Mouse (Mus musculus) heart, postnatal 0 days (tissue): ENCODE data around the gene Gm5741. TPM values are rescaled to one million over a fixed set of nuclear protein-coding genes. Genes with fewer than 3 reads are reported as not detected.

ENCODE experiments used
- ATAC-seq: fragments of 200-750 bp; cut with Nextera tagmentation; 2 replicates; pipeline ENCODE4 v1.8.0; 2017; ENCODE audit warnings: low read depth, moderate number of reproducible peaks, moderate library complexity; ENCODE audit not compliant: insufficient read depth
- DNase-seq: peaks from one replicate; pipeline ENCODE4 v3.0.0-alpha.2; 2016; ENCODE audit warnings: low spot score
- H3K27ac ChIP-seq: fragments of 300-500 bp; sonication (generic); 2 replicates; pipeline ENCODE4 v1.5.1; 2014; ENCODE audit warnings: low read depth, mild to moderate bottlenecking
- H3K27me3 ChIP-seq: fragments of 300-500 bp; sonication (generic); 2 replicates; pipeline ENCODE4 v1.6.1; 2014; ENCODE audit warnings: low read length, mixed read lengths; ENCODE audit not compliant: control insufficient read depth, insufficient read depth
- H3K36me3 ChIP-seq: fragments of 300-500 bp; sonication (generic); replicated peaks from 2 replicates; pipeline ENCODE4 v1.6.1; 2014; ENCODE audit warnings: low read length, mixed read lengths; ENCODE audit not compliant: control insufficient read depth, insufficient read depth
- H3K4me1 ChIP-seq: fragments of 300-500 bp; sonication (generic); 2 replicates; pipeline ENCODE4 v1.6.1; 2014; ENCODE audit warnings: antibody characterized with exemption; ENCODE audit not compliant: control insufficient read depth, insufficient read depth
- H3K4me2 ChIP-seq: fragments of 300-500 bp; sonication (generic); 2 replicates; pipeline ENCODE4 v1.6.1; 2014; ENCODE audit warnings: low read depth, mild to moderate bottlenecking, low read length, moderate library complexity
- H3K4me3 ChIP-seq: fragments of 300-500 bp; sonication (generic); 2 replicates; pipeline ENCODE4 v1.5.1; 2014; ENCODE audit warnings: low read depth, low read length
- H3K9ac ChIP-seq: fragments of 300-500 bp; sonication (generic); replicated peaks from 2 replicates; pipeline ENCODE4 v1.6.1; 2014; ENCODE audit warnings: low read depth, low read length, mixed read lengths
- H3K9me3 ChIP-seq: fragments of 300-500 bp; sonication (generic); replicated peaks from 2 replicates; pipeline ENCODE4 v1.6.1; 2016; ENCODE audit warnings: low read length; ENCODE audit not compliant: control insufficient read depth
- CTCF ChIP-seq: IDR thresholded peaks from 2 replicates; pipeline ENCODE4 v1.5.1; 2016; ENCODE audit warnings: antibody characterized with exemption, control low read depth, low read depth
- EP300 ChIP-seq: IDR thresholded peaks from 2 replicates; pipeline ENCODE4 v1.6.1; 2016; ENCODE audit warnings: antibody characterized with exemption, low read depth
- WGBS: fragments of 180-500 bp; shearing (Covaris S2); extraction: QIAGEN DNeasy Blood & Tissue Kit; methylation state at CpG from one replicate; pipeline ENCODE4 v1.1.7; 2014; 5-methylcytosine and 5-hydroxymethylcytosine counted together
- polyA plus RNA-seq: library from polyadenylated mRNA; unstranded; fragments of >200 nt; fragmentation: Nextera tagmentation; extraction: Ambion mirVana; gene quantifications from 2 replicates; pipeline ENCODE4 v1.2.1, GENCODE M21; 2015
- total RNA-seq: library from RNA; depleted of rRNA; stranded (reverse); fragments of >200 nt; gene quantifications from 2 replicates; pipeline ENCODE4 v1.2.3, GENCODE M21; 2014; ENCODE audit warnings: low replicate concordance

Gm5741 gene
- total and polyA plus RNA-seq, 2 experiments from 2014 or later: not detected

GRCm38 (mm10) chr8:85037681-85038531, 29.9 kb downstream of the Gm5741 start:
- H3K4me3 ChIP-seq: peak overlapping the region; percentile 76
- TF ChIP-seq EP300 (no peak), CTCF (no peak)
- ATAC-seq: 0 out of 2 replicates have a peak, but pooled peaks have one; percentile 2
- peaks cover 21% of the 10 kb centered on the region for H3K36me3 ChIP-seq
- H3K27ac ChIP-seq: peak overlapping the region; percentile 96
- no peaks in the 10 kb centered on the region for H3K9me3 ChIP-seq
- peaks cover 14% of the 10 kb centered on the region for H3K4me1 ChIP-seq
- H3K4me2 ChIP-seq: peak overlapping the region; percentile 97
- peak overlapping the region; percentile 94 for H3K9ac ChIP-seq
- H3K27me3 ChIP-seq: no peaks in the 10 kb centered on the region
- under 1% methylated on average over 54 of the region's 57 CpGs for WGBS
- DNase-seq: no peak

GRCm38 (mm10) chr8:85037366-85037680, 30.5 kb downstream of the Gm5741 start:
- no peak for TF ChIP-seq CTCF
- no peak for TF ChIP-seq EP300
- peak; percentile 28 for ATAC-seq
- 1% methylated on average over 14 of the region's 14 CpGs for WGBS
- H3K36me3 ChIP-seq: peaks cover 24% of the 10 kb centered on the region
- H3K4me3 ChIP-seq: peak overlapping the region; percentile 76
- no peaks in the 10 kb centered on the region for H3K9me3 ChIP-seq
- H3K27ac ChIP-seq: peak overlapping the region; percentile 96
- DNase-seq: peak; percentile 55
- H3K4me2 ChIP-seq: peak overlapping the region; percentile 97
- H3K27me3 ChIP-seq: no peaks in the 10 kb centered on the region
- peaks cover 14% of the 10 kb centered on the region for H3K4me1 ChIP-seq
- H3K9ac ChIP-seq: peak overlapping the region; percentile 94

GRCm38 (mm10) chr8:85036718-85037365, 30.9 kb downstream of the Gm5741 start, which contains the start of gene Tnpo2:
Tnpo2 (plus strand) TSS chr8:85036915.
- Histone ChIP-seq H3K4me1 (peaks cover 14% of the 10 kb centered on the region), H3K9me3 (no peaks in the 10 kb centered on the region), H3K27ac (peak within 1 kb of the TSS; percentile 96), H3K36me3 (peaks cover 27% of the 10 kb centered on the region), H3K27me3 (no peaks in the 10 kb centered on the region), H3K4me3 (peak within 1 kb of the TSS; percentile 76), H3K9ac (peak within 1 kb of the TSS; percentile 94), H3K4me2 (peak within 1 kb of the TSS; percentile 97)
- ATAC-seq (peak; percentile 95), DNase-seq (peak; percentile 98)
- TF ChIP-seq EP300 (no peak), CTCF (no peak)
- under 1% methylated on average over 59 of the region's 59 CpGs for WGBS

GRCm38 (mm10) chr8:85036381-85036717, 31.4 kb downstream of the Gm5741 start:
- DNase-seq (no peak), ATAC-seq (peak; percentile 15; the same call in 1 of the 2 replicates)
- peak overlapping the region; percentile 96 for H3K27ac ChIP-seq
- peak overlapping the region; percentile 97 for H3K4me2 ChIP-seq
- peaks cover 14% of the 10 kb centered on the region for H3K4me1 ChIP-seq
- H3K4me3 ChIP-seq: peak overlapping the region; percentile 76
- peak overlapping the region; percentile 94 for H3K9ac ChIP-seq
- TF ChIP-seq EP300 (no peak), CTCF (no peak)
- no peaks in the 10 kb centered on the region for H3K27me3 ChIP-seq
- H3K9me3 ChIP-seq: no peaks in the 10 kb centered on the region
- WGBS: under 1% methylated on average over 9 of the region's 9 CpGs
- peaks cover 27% of the 10 kb centered on the region for H3K36me3 ChIP-seq

GRCm38 (mm10) chr8:85035728-85036310, 32.0 kb downstream of the Gm5741 start:
- peak overlapping the region; percentile 76 for H3K4me3 ChIP-seq
- WGBS: 2% methylated on average over 15 of the region's 15 CpGs
- peak overlapping the region; percentile 96 for H3K27ac ChIP-seq
- H3K9ac ChIP-seq: peak overlapping the region; percentile 94
- H3K4me2 ChIP-seq: peak overlapping the region; percentile 97
- no peak for TF ChIP-seq CTCF
- no peak for TF ChIP-seq EP300
- ATAC-seq: peak; percentile 9; the same call in 1 of the 2 replicates
- peaks cover 14% of the 10 kb centered on the region for H3K4me1 ChIP-seq
- peaks cover 26% of the 10 kb centered on the region for H3K36me3 ChIP-seq
- no peaks in the 10 kb centered on the region for H3K27me3 ChIP-seq
- DNase-seq: peak; percentile 40
- H3K9me3 ChIP-seq: no peaks in the 10 kb centered on the region
